Mouse (Mus musculus): ENCODE measurements around the gene Col19a1. TPM values are rescaled to one million over a fixed set of nuclear protein-coding genes. Genes with fewer than 3 reads are reported as not detected.
"Not testable (repeated sequence)": the region's sequence is repeated elsewhere in the genome, so short reads cannot be mapped to it uniquely, and the experiment has no call there.

The Col19a1 gene
- not detected in 2 replicates for total RNA-seq (2012; rRNA removed)

DNA sequence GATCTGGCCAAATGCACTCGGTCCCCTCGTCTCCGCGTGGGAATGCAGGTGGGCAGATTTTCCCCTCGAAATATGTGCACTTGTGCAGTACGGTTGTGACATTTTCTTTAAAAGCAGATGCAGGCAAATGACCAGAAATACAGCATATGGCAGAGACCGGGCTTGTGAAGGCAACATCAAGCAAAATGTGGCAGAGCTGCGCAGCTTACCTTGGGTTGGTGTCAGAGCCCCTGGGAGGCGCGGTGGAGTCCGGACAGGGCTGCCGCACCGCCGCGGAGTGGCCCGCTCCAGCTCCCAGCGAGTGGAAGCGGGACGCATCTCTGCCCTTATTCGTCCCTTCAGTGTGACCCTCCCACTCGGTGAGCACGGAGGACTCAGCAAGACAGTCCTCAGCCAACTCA lies at the start of gene Col19a1:
Gene Col19a1 (minus strand): TSS at position 332 of the 401 bp plus-strand sequence.
- DNase-seq (ENCODE audit: low read depth, low spot score), result peak; percentile 12
- Histone ChIP-seq H3K9ac (ENCODE audit: insufficient read depth, low read depth, low read length, poor library complexity, severe bottlenecking) (peak within 1 kb of the TSS; percentile 40; the same call in 1 of the 2 replicates), H3K36me3 (ENCODE audit: control insufficient read depth, insufficient read depth, low read length, poor library complexity, severe bottlenecking) (no peaks in the 10 kb centered on the region), H3K9me3 (ENCODE audit: control insufficient read depth, insufficient read depth, low read depth, low read length) (no peaks in the 10 kb centered on the region), H3K4me1 (ENCODE audit: control insufficient read depth in 2 of 2, insufficient read depth in 2 of 2, low read length in 2 of 2, poor library complexity in 1 of 2) (peaks cover 0 to 2% of the 10 kb centered on the region in 2 experiments; a peak in 1 of 4 replicates), H3K27ac (ENCODE audit: insufficient read depth, low read depth, low read length, poor library complexity, severe bottlenecking) (no peak within 1 kb of the TSS), H3K4me3 (ENCODE audit: insufficient read depth in 1 of 2, low read depth in 1 of 2, low read length in 2 of 2, poor library complexity in 1 of 2, severe bottlenecking in 1 of 2) (peak within 1 kb of the TSS; percentile 21 to 57)
- TF ChIP-seq MAFK (IDR thresholded peaks at IDR 0.05; ENCODE audit: insufficient read depth, low read depth, low read length) (no peak), HCFC1 (IDR thresholded peaks at IDR 0.05; ENCODE audit: borderline replicate concordance, insufficient read depth, low read length) (no peak), ZNF384 (IDR thresholded peaks at IDR 0.05; ENCODE audit: low read depth, low read length) (no peak), CHD2 (IDR thresholded peaks at IDR 0.05; ENCODE audit: low read depth, low read length) (no peak), ZC3H11A (IDR thresholded peaks at IDR 0.05; ENCODE audit: borderline replicate concordance, low read depth, low read length) (no peak)
- in situ Hi-C loops (cut with MboI; ENCODE audit: low sequenced_read_pairs in 2 of 2, unreplicated experiment in 2 of 2), result no loop called here

DNA sequence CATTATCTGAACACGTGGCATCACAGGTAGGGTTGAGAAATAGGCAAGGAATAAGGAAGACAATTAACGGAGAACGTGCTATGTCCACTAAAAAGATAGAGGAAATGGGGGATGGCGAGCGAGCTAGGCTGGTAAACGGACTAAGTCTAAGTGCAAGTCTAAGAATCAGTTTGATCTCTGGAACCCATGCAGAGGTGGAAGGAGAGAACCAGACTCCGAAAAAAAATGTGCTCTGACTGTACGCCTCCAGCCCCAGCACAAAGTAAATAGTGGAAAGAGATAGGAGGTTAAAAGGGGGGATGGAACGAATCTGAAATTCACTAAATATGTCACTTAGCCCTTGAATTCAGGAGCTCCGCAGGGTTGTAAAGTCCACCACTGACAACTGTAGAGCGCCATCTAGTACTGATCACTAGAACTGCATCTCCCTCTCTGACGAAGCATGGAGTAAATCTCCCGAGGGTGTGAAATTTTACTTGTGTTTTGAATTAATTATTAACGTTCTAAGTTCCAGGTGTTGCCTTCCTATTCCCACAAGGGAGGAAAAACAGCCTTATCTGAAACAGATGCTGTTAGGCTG lies 46.4 kb upstream of the Col19a1 start:
- Histone ChIP-seq H3K9me3 (ENCODE audit: control insufficient read depth, insufficient read depth, low read depth, low read length) (no peaks in the 10 kb centered on the region), H3K27ac (ENCODE audit: insufficient read depth, low read depth, low read length, poor library complexity, severe bottlenecking) (no peak overlapping the region), H3K36me3 (ENCODE audit: control insufficient read depth, insufficient read depth, low read length, poor library complexity, severe bottlenecking) (no peaks in the 10 kb centered on the region), H3K4me3 (ENCODE audit: insufficient read depth in 1 of 2, low read depth in 1 of 2, low read length in 2 of 2, poor library complexity in 1 of 2, severe bottlenecking in 1 of 2) (no peak overlapping the region), H3K9ac (ENCODE audit: insufficient read depth, low read depth, low read length, poor library complexity, severe bottlenecking) (no peak overlapping the region), H3K4me1 (ENCODE audit: control insufficient read depth in 2 of 2, insufficient read depth in 2 of 2, low read length in 2 of 2, poor library complexity in 1 of 2) (no peaks in the 10 kb centered on the region)
- TF ChIP-seq CHD2 (IDR thresholded peaks at IDR 0.05; ENCODE audit: low read depth, low read length) (no peak), ZNF384 (IDR thresholded peaks at IDR 0.05; ENCODE audit: low read depth, low read length) (no peak), HCFC1 (IDR thresholded peaks at IDR 0.05; ENCODE audit: borderline replicate concordance, insufficient read depth, low read length) (no peak), MAFK (IDR thresholded peaks at IDR 0.05; ENCODE audit: insufficient read depth, low read depth, low read length) (no peak), ZC3H11A (IDR thresholded peaks at IDR 0.05; ENCODE audit: borderline replicate concordance, low read depth, low read length) (peak; percentile 35; the same call in 1 of the 2 replicates)
- in situ Hi-C loops (cut with MboI; ENCODE audit: low sequenced_read_pairs in 2 of 2, unreplicated experiment in 2 of 2), result no loop called here
- peak; percentile 11 for DNase-seq (ENCODE audit: low read depth, low spot score)

DNA sequence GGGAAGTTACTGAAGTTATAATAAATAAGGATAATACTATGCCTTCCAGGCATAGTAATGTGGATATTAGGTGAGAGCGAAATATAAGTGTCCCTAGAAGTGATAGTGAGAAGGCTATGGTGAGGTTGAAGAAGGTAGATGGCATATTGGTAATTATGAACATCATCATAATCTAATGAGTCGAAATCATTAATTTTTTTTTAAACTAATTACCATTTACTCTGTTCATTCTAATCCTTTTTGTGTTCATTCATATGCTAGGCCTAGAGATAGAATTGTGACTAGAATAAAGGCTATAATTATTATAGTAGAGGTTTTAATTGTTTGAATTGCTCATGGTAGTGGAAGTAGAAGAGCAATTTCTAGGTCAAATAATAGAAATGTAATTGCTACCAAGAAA lies 25.3 kb upstream of the Col19a1 start:
- H3K4me1 ChIP-seq (ENCODE audit: control insufficient read depth in 2 of 2, insufficient read depth in 2 of 2, low read length in 2 of 2, poor library complexity in 1 of 2); H3K9ac ChIP-seq (ENCODE audit: insufficient read depth, low read depth, low read length, poor library complexity, severe bottlenecking); H3K9me3 ChIP-seq (ENCODE audit: control insufficient read depth, insufficient read depth, low read depth, low read length); in situ Hi-C loops (cut with MboI; ENCODE audit: low sequenced_read_pairs in 2 of 2, unreplicated experiment in 2 of 2); H3K4me3 ChIP-seq (ENCODE audit: insufficient read depth in 1 of 2, low read depth in 1 of 2, low read length in 2 of 2, poor library complexity in 1 of 2, severe bottlenecking in 1 of 2); DNase-seq (ENCODE audit: low read depth, low spot score); H3K36me3 ChIP-seq (ENCODE audit: control insufficient read depth, insufficient read depth, low read length, poor library complexity, severe bottlenecking); H3K27ac ChIP-seq (ENCODE audit: insufficient read depth, low read depth, low read length, poor library complexity, severe bottlenecking): not testable (repeated sequence)

DNA sequence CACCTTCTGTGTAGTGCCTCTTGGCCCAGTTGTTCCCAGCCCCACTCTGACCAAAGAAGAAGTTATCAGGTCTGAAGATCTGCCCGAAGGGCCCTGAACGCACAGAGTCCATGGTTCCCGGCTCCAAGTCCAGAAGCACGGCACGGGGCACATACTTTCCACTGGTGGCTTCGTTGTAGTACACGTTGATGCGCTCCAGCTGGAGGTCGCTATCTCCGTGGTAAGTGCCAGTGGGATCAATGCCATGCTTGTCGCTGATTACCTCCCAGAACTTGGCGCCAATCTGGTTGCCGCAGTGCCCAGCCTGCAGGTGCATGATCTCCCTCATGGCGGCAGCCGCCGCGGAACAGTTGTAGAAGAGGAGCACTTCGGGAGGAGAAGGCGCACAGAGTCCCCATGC lies 7.8 kb upstream of the Col19a1 start:
- in situ Hi-C loops (cut with MboI; ENCODE audit: low sequenced_read_pairs in 2 of 2, unreplicated experiment in 2 of 2), result no loop called here
- H3K9ac ChIP-seq (ENCODE audit: insufficient read depth, low read depth, low read length, poor library complexity, severe bottlenecking), result no peak overlapping the region
- H3K9me3 ChIP-seq (ENCODE audit: control insufficient read depth, insufficient read depth, low read depth, low read length), result no peaks in the 10 kb centered on the region
- no peak overlapping the region for H3K27ac ChIP-seq (ENCODE audit: insufficient read depth, low read depth, low read length, poor library complexity, severe bottlenecking)
- no peak overlapping the region for H3K4me3 ChIP-seq (ENCODE audit: insufficient read depth in 1 of 2, low read depth in 1 of 2, low read length in 2 of 2, poor library complexity in 1 of 2, severe bottlenecking in 1 of 2)
- H3K4me1 ChIP-seq (ENCODE audit: control insufficient read depth in 2 of 2, insufficient read depth in 2 of 2, low read length in 2 of 2, poor library complexity in 1 of 2), result no peaks in the 10 kb centered on the region
- H3K36me3 ChIP-seq (ENCODE audit: control insufficient read depth, insufficient read depth, low read length, poor library complexity, severe bottlenecking), result no peaks in the 10 kb centered on the region
- no peak for TF ChIP-seq MAFK (IDR thresholded peaks at IDR 0.05; ENCODE audit: insufficient read depth, low read depth, low read length)
- no peak for DNase-seq (ENCODE audit: low read depth, low spot score)

DNA sequence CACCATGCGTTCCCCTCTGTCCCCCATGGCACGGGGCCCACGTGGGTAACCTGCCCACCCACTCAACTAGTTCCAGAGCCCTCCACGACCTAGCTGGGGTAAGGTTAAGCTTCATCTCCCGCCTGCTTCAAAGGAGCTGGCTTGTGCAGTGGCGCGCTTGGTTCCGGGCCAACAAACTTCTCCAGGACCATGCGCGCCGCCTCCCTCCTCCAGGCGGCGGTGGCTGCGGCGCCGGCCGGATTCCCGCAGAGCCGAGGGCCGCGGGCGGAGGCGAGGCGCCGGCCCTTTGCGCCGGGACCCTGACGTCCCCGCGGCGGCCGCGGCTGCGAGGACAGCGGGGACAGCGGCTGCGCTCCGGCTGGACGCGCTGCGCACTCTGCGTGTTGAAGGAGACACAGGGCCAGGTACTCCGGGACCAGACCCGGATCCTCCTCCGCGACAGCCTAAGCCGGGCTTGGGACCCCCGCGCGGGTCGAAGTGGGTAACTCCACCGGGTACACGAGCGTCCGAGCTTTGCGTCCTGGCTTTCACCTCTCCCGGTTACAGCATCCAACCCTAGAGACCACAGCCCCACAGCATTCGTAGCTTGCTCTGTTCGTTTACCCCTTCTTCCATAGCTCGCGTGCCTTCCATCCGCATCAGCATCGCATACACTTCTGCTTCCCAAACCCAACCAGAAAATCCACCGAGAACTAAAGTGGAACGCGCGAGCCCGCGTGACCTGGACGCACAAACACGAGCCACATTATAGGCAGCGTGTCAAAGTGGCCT lies 717 bp downstream of the Col19a1 start:
- in situ Hi-C loops (cut with MboI; ENCODE audit: low sequenced_read_pairs in 2 of 2, unreplicated experiment in 2 of 2), result no loop called here
- H3K27ac ChIP-seq (ENCODE audit: insufficient read depth, low read depth, low read length, poor library complexity, severe bottlenecking), result no peak overlapping the region
- H3K9ac ChIP-seq (ENCODE audit: insufficient read depth, low read depth, low read length, poor library complexity, severe bottlenecking), result peak overlapping the region; percentile 40; the same call in 1 of the 2 replicates
- no peaks in the 10 kb centered on the region for H3K36me3 ChIP-seq (ENCODE audit: control insufficient read depth, insufficient read depth, low read length, poor library complexity, severe bottlenecking)
- TF ChIP-seq MAFK (IDR thresholded peaks at IDR 0.05; ENCODE audit: insufficient read depth, low read depth, low read length) (no peak), ZC3H11A (IDR thresholded peaks at IDR 0.05; ENCODE audit: borderline replicate concordance, low read depth, low read length) (no peak), CHD2 (IDR thresholded peaks at IDR 0.05; ENCODE audit: low read depth, low read length) (no peak), ZNF384 (IDR thresholded peaks at IDR 0.05; ENCODE audit: low read depth, low read length) (no peak), HCFC1 (IDR thresholded peaks at IDR 0.05; ENCODE audit: borderline replicate concordance, insufficient read depth, low read length) (no peak)
- peak; percentile 20 for DNase-seq (ENCODE audit: low read depth, low spot score)
- peak overlapping the region; percentile 21 to 57 for H3K4me3 ChIP-seq (ENCODE audit: insufficient read depth in 1 of 2, low read depth in 1 of 2, low read length in 2 of 2, poor library complexity in 1 of 2, severe bottlenecking in 1 of 2)
- H3K4me1 ChIP-seq (ENCODE audit: control insufficient read depth in 2 of 2, insufficient read depth in 2 of 2, low read length in 2 of 2, poor library complexity in 1 of 2), result peaks cover 0 to 2% of the 10 kb centered on the region in 2 experiments; a peak in 1 of 4 replicates
- no peaks in the 10 kb centered on the region for H3K9me3 ChIP-seq (ENCODE audit: control insufficient read depth, insufficient read depth, low read depth, low read length)

All from ES-E14 (cell line).